Mouse (Mus musculus): Measurements from ENCODE around the gene Arap1. TPM values are rescaled to one million over a fixed set of nuclear protein-coding genes. Genes with fewer than 3 reads are reported as not detected.

The Arap1 gene
- polyA plus RNA-seq, 2 experiments = 77.1 to 92.6 TPM

DNA sequence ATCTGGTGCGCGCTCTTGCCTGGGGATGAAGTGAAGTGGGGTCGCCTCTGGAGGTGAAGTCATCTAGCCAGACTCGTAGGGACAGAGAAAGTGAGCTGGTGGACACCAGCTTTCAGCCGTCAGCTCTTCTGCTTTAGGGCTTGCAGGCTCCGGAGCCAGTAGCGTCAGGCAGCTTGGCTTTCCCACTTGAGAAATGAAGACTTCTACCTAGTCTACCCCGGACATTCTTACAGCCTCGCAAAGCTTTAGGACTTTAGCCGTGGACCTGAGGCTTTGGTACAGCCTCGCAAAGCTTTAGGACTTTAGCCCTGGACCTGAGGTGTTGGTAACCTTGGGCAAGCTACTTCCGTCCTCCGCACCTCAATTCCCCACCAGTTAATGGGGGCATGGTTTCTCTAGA lies 445 bp downstream of the Arap1 start:
- peak; percentile 17; the same call in 1 of the 2 replicates for ATAC-seq (ENCODE audit: low FRiP score, low read depth)
- TF ChIP-seq POLR2A (IDR thresholded peaks at IDR 0.05; ENCODE audit: borderline replicate concordance, extremely low read depth, insufficient read depth, insufficient read length) = 0 out of 2 replicates have a peak, but pooled peaks have one; percentile 5
- DNase-seq (ENCODE audit: low spot score) = no peak

DNA sequence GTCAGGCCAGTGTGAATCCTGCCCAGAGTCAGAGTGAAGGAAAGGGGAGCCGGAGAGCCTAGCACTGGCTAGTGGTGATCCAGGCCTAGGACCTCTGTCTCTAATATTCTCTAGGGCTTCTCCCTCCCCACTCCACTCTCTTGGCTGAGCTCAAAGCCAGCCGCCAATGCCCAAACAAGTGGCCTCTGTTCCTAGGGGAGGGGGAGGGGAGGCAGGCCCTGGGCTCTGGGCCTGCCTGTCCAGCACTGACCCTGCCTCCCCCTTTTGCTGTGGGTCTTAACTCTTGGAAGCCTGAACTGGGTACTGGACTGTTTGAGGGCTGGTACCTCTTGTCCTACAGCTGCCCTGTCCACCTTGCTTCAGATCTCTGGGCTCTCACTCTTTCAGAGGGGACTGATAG lies 2.0 kb downstream of the Arap1 start:
- Histone ChIP-seq H3K4me3 (replicated peaks; ENCODE audit: low read length) (no peak overlapping the region), H3K4me1 (ENCODE audit: control insufficient read depth, insufficient read depth, low read length) (peaks cover 4% of the 10 kb centered on the region; the same call in 1 of the 2 replicates), H3K9me3 (ENCODE audit: control insufficient read depth, low read length) (no peaks in the 10 kb centered on the region), H3K36me3 (ENCODE audit: control insufficient read depth, insufficient read depth, low read length) (no peaks in the 10 kb centered on the region), H3K27ac (replicated peaks; ENCODE audit: low read depth, low read length) (no peak overlapping the region), H3K4me2 (replicated peaks; ENCODE audit: low read depth, low read length, severe bottlenecking) (no peak overlapping the region), H3K27me3 (ENCODE audit: control insufficient read depth, insufficient read depth, low read length) (no peaks in the 10 kb centered on the region; the same call in 1 of the 2 replicates), H3K9ac (ENCODE audit: low read depth, low read length, severe bottlenecking) (no peak overlapping the region)
- WGBS = 49% methylated on average over 2 of the region's 2 CpGs
- no peak for DNase-seq (ENCODE audit: low spot score)
- TF ChIP-seq POLR2A (IDR thresholded peaks at IDR 0.05; ENCODE audit: borderline replicate concordance, extremely low read depth, insufficient read depth, insufficient read length) = no peak
- ATAC-seq (ENCODE audit: low FRiP score, low read depth) = no peak

More for the DNA sequence above, 445 bp downstream of the Arap1 start:
- peaks cover 4% of the 10 kb centered on the region; the same call in 1 of the 2 replicates for H3K4me1 ChIP-seq (ENCODE audit: control insufficient read depth, insufficient read depth, low read length)
- H3K9ac ChIP-seq (ENCODE audit: low read depth, low read length, severe bottlenecking) = peak overlapping the region; percentile 61
- peak overlapping the region; percentile 99 for H3K4me2 ChIP-seq (replicated peaks; ENCODE audit: low read depth, low read length, severe bottlenecking)
- WGBS = 2% methylated on average over 13 of the region's 13 CpGs
- H3K27ac ChIP-seq (replicated peaks; ENCODE audit: low read depth, low read length) = no peak overlapping the region
- H3K36me3 ChIP-seq (ENCODE audit: control insufficient read depth, insufficient read depth, low read length) = no peaks in the 10 kb centered on the region
- H3K4me3 ChIP-seq (replicated peaks; ENCODE audit: low read length) = peak overlapping the region; percentile 61
- H3K9me3 ChIP-seq (ENCODE audit: control insufficient read depth, low read length) = no peaks in the 10 kb centered on the region
- no peaks in the 10 kb centered on the region; the same call in 1 of the 2 replicates for H3K27me3 ChIP-seq (ENCODE audit: control insufficient read depth, insufficient read depth, low read length)

DNA sequence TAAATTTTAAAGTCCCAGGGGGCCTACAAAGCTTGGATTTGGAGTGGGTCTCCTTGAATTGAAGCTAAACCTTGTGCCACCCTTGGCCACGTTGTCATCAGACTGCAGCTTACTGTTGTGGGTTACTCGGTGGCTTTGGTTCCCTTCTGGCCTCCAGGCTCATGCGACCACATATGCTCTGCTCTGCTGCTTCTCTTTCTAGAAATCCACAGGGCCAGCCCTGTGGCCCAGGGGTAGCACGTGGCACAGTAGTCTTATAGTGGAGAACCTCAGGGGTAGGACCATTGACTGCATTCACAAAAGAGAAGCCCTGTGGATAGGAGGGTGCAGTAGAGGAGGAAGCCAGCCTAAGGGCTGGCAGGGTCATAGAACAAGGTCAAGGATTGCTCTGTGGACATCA lies 4.5 kb downstream of the Arap1 start:
- Histone ChIP-seq H3K4me3 (replicated peaks; ENCODE audit: low read length) (no peak overlapping the region), H3K9ac (ENCODE audit: low read depth, low read length, severe bottlenecking) (no peak overlapping the region), H3K27me3 (ENCODE audit: control insufficient read depth, insufficient read depth, low read length) (no peaks in the 10 kb centered on the region; the same call in 1 of the 2 replicates), H3K4me1 (ENCODE audit: control insufficient read depth, insufficient read depth, low read length) (no peaks in the 10 kb centered on the region), H3K9me3 (ENCODE audit: control insufficient read depth, low read length) (no peaks in the 10 kb centered on the region), H3K36me3 (ENCODE audit: control insufficient read depth, insufficient read depth, low read length) (no peaks in the 10 kb centered on the region), H3K4me2 (replicated peaks; ENCODE audit: low read depth, low read length, severe bottlenecking) (no peak overlapping the region), H3K27ac (replicated peaks; ENCODE audit: low read depth, low read length) (no peak overlapping the region)
- TF ChIP-seq POLR2A (IDR thresholded peaks at IDR 0.05; ENCODE audit: borderline replicate concordance, extremely low read depth, insufficient read depth, insufficient read length) = no peak
- ATAC-seq (ENCODE audit: low FRiP score, low read depth) (no peak), DNase-seq (ENCODE audit: low spot score) (no peak)
- WGBS = 66% methylated on average over 4 of the region's 4 CpGs

DNA sequence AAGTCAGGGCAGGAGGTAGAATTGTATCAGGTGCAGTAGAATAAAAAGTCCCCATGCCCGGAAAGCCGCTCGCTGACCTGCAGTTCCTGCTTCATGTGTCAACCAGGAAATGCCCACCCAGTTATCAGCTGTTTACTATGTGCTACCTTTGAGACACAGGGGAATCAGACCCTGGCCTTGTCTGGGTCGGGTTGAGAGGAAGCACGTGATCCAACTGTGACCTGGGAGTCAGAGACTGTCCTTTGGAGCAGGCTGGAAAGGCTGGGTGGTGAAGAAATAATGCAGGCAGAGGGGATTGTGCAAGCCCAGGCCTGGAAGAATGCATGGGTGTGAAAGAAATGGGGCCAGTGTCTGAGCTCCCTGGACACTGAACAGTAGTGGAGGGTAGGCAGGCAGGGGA lies 6.6 kb downstream of the Arap1 start:
- DNase-seq (ENCODE audit: low spot score) (no peak), ATAC-seq (ENCODE audit: low FRiP score, low read depth) (no peak)
- Histone ChIP-seq H3K4me1 (ENCODE audit: control insufficient read depth, insufficient read depth, low read length) (no peaks in the 10 kb centered on the region), H3K9ac (ENCODE audit: low read depth, low read length, severe bottlenecking) (no peak overlapping the region), H3K4me2 (replicated peaks; ENCODE audit: low read depth, low read length, severe bottlenecking) (no peak overlapping the region), H3K27ac (replicated peaks; ENCODE audit: low read depth, low read length) (no peak overlapping the region), H3K9me3 (ENCODE audit: control insufficient read depth, low read length) (no peaks in the 10 kb centered on the region), H3K4me3 (replicated peaks; ENCODE audit: low read length) (no peak overlapping the region), H3K27me3 (ENCODE audit: control insufficient read depth, insufficient read depth, low read length) (no peaks in the 10 kb centered on the region), H3K36me3 (ENCODE audit: control insufficient read depth, insufficient read depth, low read length) (no peaks in the 10 kb centered on the region)
- TF ChIP-seq POLR2A (IDR thresholded peaks at IDR 0.05; ENCODE audit: borderline replicate concordance, extremely low read depth, insufficient read depth, insufficient read length) = no peak
- 73% methylated on average over 5 of the region's 5 CpGs for WGBS

DNA sequence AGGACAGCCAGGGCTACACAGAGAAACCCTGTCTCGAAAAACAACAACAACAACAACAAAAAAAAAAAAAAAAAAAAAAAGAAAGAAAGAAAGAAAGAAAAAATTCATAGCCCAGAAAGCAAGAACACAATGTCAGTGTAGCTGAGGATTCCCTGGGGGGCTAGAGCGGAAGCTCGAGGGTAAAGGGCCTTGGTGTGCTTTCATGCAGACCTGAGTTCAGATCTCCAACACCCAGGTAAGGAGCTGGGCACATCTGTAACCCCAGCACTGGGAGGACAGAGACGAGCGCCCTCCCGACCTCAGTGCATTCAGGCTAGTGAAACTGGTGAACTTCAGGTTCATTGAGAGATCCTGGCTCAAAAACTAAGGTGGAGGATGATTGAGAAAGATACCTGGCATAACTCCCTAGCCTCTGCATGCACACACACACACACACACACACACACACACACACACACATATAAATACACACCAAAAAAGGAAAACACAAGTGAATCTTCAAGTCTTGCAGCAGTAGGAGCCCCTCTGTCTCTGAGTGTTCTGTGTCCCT lies 7.8 kb downstream of the Arap1 start:
- no peak for TF ChIP-seq POLR2A (IDR thresholded peaks at IDR 0.05; ENCODE audit: borderline replicate concordance, extremely low read depth, insufficient read depth, insufficient read length)
- no peak overlapping the region for H3K27ac ChIP-seq (replicated peaks; ENCODE audit: low read depth, low read length)
- no peaks in the 10 kb centered on the region for H3K36me3 ChIP-seq (ENCODE audit: control insufficient read depth, insufficient read depth, low read length)
- DNase-seq (ENCODE audit: low spot score) (no peak), ATAC-seq (ENCODE audit: low FRiP score, low read depth) (no peak)
- 86% methylated on average over 6 of the region's 6 CpGs for WGBS
- no peak overlapping the region for H3K4me2 ChIP-seq (replicated peaks; ENCODE audit: low read depth, low read length, severe bottlenecking)
- H3K9ac ChIP-seq (ENCODE audit: low read depth, low read length, severe bottlenecking) = no peak overlapping the region
- no peaks in the 10 kb centered on the region for H3K9me3 ChIP-seq (ENCODE audit: control insufficient read depth, low read length)
- H3K4me3 ChIP-seq (replicated peaks; ENCODE audit: low read length) = no peak overlapping the region
- no peaks in the 10 kb centered on the region for H3K27me3 ChIP-seq (ENCODE audit: control insufficient read depth, insufficient read depth, low read length)
- 0 out of 2 replicates have a peak, but pooled peaks cover 2% of the 10 kb centered on the region for H3K4me1 ChIP-seq (ENCODE audit: control insufficient read depth, insufficient read depth, low read length)

Data from limb, embryonic 14.5 days (tissue).